ENCODE assay signal across 7 mouse cellular contexts in genomic region chr13:55208837-55209648, GRCm38 (mm10). TPM values are rescaled to one million over a fixed set of nuclear protein-coding genes. Genes with fewer than 3 reads are reported as not detected.
A peak's percentile ranks its signal among the peaks of the same experiment; 100 is the strongest.
DNase-seq lines count a peak whose midpoint lies in the region; ATAC-seq and TF ChIP-seq lines count a peak whose summit lies in the region.

No protein-coding gene starts in this region.

- no peak overlapping the region for H3K9ac ChIP-seq in lung, embryonic 14.5 days
- 0 out of 2 replicates have a peak overlapping the region, but pooled peaks have one; percentile 6 for H3K9ac ChIP-seq in neural tube, embryonic 13.5 days

- 71% methylated on average over 13 of the region's 13 CpGs for WGBS in lung, embryonic 14.5 days
- 75% methylated on average over 13 of the region's 13 CpGs for WGBS in lung, adult 2 months
- 65% methylated on average over 13 of the region's 13 CpGs for WGBS in neural tube, embryonic 13.5 days

- intact Hi-C loops in left cerebral cortex, postnatal 10 days (cut with DNase I) = no loop called here

- H3K9me3 ChIP-seq in lung, embryonic 14.5 days (ENCODE audit: low read depth, low read length) = no peaks in the 10 kb centered on the region
- no peaks in the 10 kb centered on the region for H3K9me3 ChIP-seq in neural tube, embryonic 13.5 days

- no peak overlapping the region for H3K4me2 ChIP-seq in lung, embryonic 14.5 days
- peak overlapping the region; percentile 82; the same call in 1 of the 2 replicates for H3K4me2 ChIP-seq in neural tube, embryonic 13.5 days

- peaks cover 11% of the 10 kb centered on the region for H3K36me3 ChIP-seq in lung, embryonic 14.5 days (ENCODE audit: insufficient read depth)
- H3K36me3 ChIP-seq in neural tube, embryonic 13.5 days = peaks cover 9% of the 10 kb centered on the region; the same call in 1 of the 2 replicates

- H3K27ac ChIP-seq in lung, embryonic 14.5 days (ENCODE audit: low read depth) = 0 out of 2 replicates have a peak overlapping the region, but pooled peaks have one; percentile 6
- H3K27ac ChIP-seq in neural tube, embryonic 13.5 days (replicated peaks) = peak overlapping the region; percentile 98; the same call in 1 of the 2 replicates

- DNase-seq in lung, embryonic 14.5 days = no peak
- DNase-seq in lung, adult 2 months = no peak
- DNase-seq in embryo, embryonic 9.5 days (ENCODE audit: extremely low spot score) = peak; percentile 14
- peak; percentile 20 to 39 for DNase-seq in kidney, postnatal 4 days
- no peak for DNase-seq in adrenal gland, postnatal 25 days
- no peak for DNase-seq in left cerebral cortex, postnatal 10 days (ENCODE audit: extremely low spot score in 1 of 2, low spot score in 2 of 2)

- peaks cover 15% of the 10 kb centered on the region for H3K4me1 ChIP-seq in lung, embryonic 14.5 days (ENCODE audit: insufficient read depth)
- peaks cover 15% of the 10 kb centered on the region for H3K4me1 ChIP-seq in lung, adult 2 months (ENCODE audit: control insufficient read depth, insufficient read depth, low read length)
- H3K4me1 ChIP-seq in neural tube, embryonic 13.5 days (replicated peaks) = peaks cover 29% of the 10 kb centered on the region

- H3K27me3 ChIP-seq in lung, embryonic 14.5 days (ENCODE audit: insufficient read depth, low read length) = no peaks in the 10 kb centered on the region
- no peaks in the 10 kb centered on the region for H3K27me3 ChIP-seq in neural tube, embryonic 13.5 days

- H3K4me3 ChIP-seq in lung, embryonic 14.5 days (ENCODE audit: low read depth, low read length) = no peak overlapping the region
- no peak overlapping the region for H3K4me3 ChIP-seq in lung, adult 2 months (replicated peaks; ENCODE audit: extremely low read depth, low read depth, low read length)
- H3K4me3 ChIP-seq in neural tube, embryonic 13.5 days = no peak overlapping the region

- TF ChIP-seq CTCF in lung, embryonic 14.5 days (IDR thresholded peaks at IDR 0.05; ENCODE audit: low read depth) = 0 out of 2 replicates have a peak, but pooled peaks have one; percentile 6
- TF ChIP-seq CTCF in lung, adult 2 months (IDR thresholded peaks at IDR 0.05; ENCODE audit: insufficient read depth, low read length) = no peak

- ATAC-seq in lung, embryonic 14.5 days (ENCODE audit: insufficient read depth) = no peak
- ATAC-seq in neural tube, embryonic 13.5 days (ENCODE audit: low read depth) = no peak

- TF ChIP-seq POLR2A in lung, adult 2 months (IDR thresholded peaks at IDR 0.05; ENCODE audit: borderline replicate concordance, extremely low read depth, low read depth, low read length) = no peak

RNA-seq across cellular contexts. Expression of gene Nsd1, which starts 0.5 kb away (rescaled TPM):
- 70.0 and 80.7 TPM in 2 replicates for polyA plus RNA-seq in lung, embryonic 14.5 days (2014; fragmentation: Nextera tagmentation; extraction: Ambion mirVana)
- 16.7 and 21.6 TPM in 2 replicates for polyA plus RNA-seq in lung, adult 2 months (2012; rRNA removed)
- polyA plus RNA-seq in neural tube, embryonic 13.5 days (2015; fragmentation: Nextera tagmentation; extraction: Ambion mirVana) = 58.1 and 62.2 TPM in 2 replicates
- 121 and 142 TPM in 2 replicates for total RNA-seq in adrenal gland, postnatal 25 days (2021)
- total RNA-seq in left cerebral cortex, postnatal 10 days (2021) = 100 to 1,000 TPM; 141 to 149 TPM

RNA-seq across cellular contexts. Expression of gene Fgfr4, which starts 56.6 kb away (rescaled TPM):
- 14.6 and 17.3 TPM in 2 replicates for polyA plus RNA-seq in lung, embryonic 14.5 days (2014; fragmentation: Nextera tagmentation; extraction: Ambion mirVana)
- polyA plus RNA-seq in lung, adult 2 months (2012; rRNA removed) = 63.3 TPM in 2 replicates
- polyA plus RNA-seq in neural tube, embryonic 13.5 days (2015; fragmentation: Nextera tagmentation; extraction: Ambion mirVana) = 1.1 and 1.9 TPM in 2 replicates
- 35.6 and 60.4 TPM in 2 replicates for total RNA-seq in adrenal gland, postnatal 25 days (2021)
- total RNA-seq in left cerebral cortex, postnatal 10 days (2021) = 1 to 10 TPM in 1 of 2 experiments, under 1 TPM in 1; 0.64 to 1.3 TPM

Comparison
In these comparisons a context has a peak if more than half of its experiments do, and no peak if none do; other contexts are left out.
1. DNase-seq: peak in embryo, embryonic 9.5 days (single experiment) and kidney, postnatal 4 days (2 of 2); none in lung, embryonic 14.5 days (single experiment), lung, adult 2 months (single experiment), adrenal gland, postnatal 25 days (single experiment) and left cerebral cortex, postnatal 10 days (0 of 2).